Mouse (Mus musculus) thymus, postnatal 4 days (tissue): ENCODE results near the gene Deup1.
"Not testable (repeated sequence)": the region's sequence is repeated elsewhere in the genome, so short reads cannot be mapped to it uniquely, and the experiment has no call there.

Experiments used
- DNase-seq: peaks from one replicate; pipeline ENCODE4 v3.0.0; 2021

Gene Deup1

GRCm38 (mm10) chr9:15587157-15587854, 40.4 kb downstream of the Deup1 start:
- peak; percentile 46 for DNase-seq

- no peak for DNase-seq
Measured at GRCm38 (mm10) chr9:15585956-15586355, 41.8 kb downstream of the Deup1 start.

- DNase-seq, result peak; percentile 15
Measured at GRCm38 (mm10) chr9:15584209-15584608, 43.5 kb downstream of the Deup1 start.

DNA sequence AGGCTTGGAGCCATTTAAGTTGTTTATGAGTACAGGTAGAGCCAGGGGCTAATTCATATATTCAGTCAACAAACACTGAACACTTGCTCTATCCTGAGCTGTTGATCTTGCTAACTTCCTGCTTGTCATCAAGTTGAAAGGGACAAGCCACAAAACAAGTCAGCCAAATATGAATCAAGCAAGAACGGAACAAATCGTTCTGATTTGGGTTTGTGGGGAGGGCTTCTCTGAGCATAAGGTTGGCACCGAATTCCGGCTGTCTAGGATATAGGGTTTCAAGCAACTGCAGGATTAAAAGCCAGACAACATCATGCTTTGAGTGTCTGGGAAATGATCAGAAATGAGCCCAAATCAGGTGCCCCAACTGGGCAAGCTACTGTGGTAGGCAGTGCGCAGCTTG, 45.7 kb downstream of the Deup1 start:
- DNase-seq, result no peak

DNA sequence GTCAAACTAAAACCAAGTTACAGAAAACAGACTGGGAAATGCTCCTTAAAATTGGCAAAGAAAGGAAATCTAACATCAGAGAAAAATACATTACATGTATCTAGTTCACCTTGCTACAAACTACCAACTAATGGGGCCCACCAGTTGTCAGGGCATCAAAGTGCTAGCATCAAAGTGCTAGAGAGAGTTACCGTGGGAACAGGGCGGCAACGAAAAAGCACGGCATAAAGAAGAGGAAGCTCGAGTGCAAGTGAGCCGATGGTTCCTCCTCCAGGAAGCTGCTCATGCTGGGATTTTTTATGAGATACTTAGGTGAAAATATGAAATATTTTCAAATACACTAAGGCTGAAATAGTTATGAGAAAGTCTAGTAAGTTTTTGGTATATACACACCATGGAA, 47.6 kb downstream of the Deup1 start:
- DNase-seq, result peak; percentile 45

DNA sequence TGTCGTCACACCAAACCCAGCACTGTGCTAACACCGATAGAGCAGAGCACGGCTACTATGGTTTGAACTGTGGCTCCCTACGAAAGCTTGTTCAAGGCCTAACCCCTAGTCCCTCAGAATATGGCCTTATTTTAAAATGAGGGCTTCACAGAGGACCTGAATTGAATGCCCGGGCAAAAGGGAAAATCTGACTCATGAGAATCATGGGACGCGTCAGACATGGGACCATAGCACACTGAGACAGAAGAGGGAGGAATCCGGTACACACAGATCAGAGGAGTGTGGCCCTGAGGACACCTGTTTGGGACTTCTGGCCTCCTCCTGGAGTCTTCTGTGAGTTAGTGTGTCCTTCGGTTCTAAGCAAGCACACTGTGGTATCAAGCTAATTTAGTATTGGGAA, 48.8 kb downstream of the Deup1 start:
- no peak for DNase-seq

DNA sequence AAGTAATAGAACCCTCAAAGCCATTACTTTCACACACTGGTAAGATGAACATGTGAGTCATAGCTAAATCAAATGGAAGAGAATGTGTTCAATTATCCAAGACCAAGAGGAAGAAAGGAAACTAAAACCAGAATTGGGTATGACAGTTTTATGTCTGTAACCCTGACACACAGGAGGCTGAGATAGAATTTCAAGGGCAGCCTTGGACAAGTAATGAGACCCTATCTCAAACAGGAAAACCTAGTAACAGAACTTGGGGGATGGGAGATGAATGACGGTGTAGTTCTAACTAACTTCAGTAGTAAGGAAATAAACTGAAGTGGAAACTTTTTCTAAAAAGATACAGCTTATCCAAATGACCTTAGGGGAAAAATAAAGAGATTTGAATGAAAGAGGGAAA, 49.3 kb downstream of the Deup1 start:
- DNase-seq, result no peak

DNA sequence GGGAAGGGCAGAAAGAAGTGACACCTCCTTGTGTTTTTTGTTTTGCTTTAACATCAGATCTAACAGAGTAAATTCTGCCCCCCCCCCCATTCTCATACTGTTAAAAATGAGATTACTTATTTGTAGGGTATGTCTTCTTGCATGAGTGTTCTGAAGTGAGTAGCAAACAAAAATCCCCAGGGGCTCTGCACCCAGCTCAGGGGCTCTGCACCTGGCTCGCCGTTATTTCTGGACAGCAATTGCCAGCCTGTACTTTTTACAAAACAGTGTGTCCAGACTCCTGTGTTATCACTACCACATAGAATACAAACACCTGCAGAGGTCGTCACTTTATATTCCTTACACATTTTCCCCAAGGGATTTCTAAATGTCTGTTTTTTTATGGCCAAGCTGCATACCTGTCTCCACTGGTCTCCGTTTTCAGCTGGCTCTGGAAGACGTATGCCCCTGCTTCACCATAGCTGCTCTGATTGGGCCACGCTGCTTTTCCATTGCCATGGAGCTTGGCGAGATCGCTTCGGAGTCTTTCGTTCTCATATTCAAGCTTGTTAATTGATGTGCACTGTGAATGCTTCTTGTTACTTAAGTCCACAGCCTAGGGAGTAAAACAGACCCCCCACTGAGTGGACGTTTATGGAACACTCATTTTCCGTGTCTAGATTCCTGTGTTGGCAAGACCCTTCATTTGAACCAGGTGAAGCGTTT, 52.8 kb downstream of the Deup1 start:
- no peak for DNase-seq

DNA sequence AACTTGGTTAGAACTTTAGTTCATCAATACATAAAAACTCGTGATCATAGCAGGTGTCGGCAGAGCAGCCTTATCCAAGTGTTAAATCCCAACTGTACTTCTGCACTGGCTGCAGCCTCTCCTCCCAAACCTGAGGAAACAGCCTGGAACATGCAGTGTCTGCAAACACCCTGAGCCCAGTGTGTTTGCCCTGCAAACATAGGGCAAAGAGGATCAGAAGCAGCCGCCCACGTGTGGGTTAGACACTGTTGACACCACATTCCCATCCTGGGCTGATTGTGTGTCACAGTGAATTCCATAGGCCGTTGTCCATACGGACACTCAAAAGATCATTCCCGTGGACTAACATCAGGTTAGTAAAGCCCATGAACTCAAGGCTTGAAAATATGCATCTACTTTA, 65.4 kb downstream of the Deup1 start:
- no peak for DNase-seq

- DNase-seq, result no peak
Measured at GRCm38 (mm10) chr9:15560451-15560850, 67.3 kb downstream of the Deup1 start.

DNA sequence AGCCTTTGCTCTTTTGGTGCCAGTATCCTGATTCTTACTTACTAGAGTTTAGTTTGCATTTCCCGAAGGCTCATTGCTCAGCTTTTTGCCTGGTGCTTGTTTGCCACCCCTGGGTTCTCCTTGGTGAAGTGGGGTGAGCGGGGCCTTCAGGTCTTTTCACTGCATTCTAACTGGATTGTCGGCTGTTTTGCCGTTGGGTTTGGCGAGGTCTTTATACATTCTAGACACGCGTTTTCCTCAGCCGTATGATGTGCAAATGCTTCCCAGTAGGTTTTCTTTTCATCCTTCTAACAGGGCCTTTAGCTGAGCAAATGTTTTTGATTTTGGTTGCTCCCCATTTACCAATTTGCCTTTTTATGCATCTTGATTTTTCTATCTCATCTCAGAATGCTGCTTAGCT, 74.4 kb downstream of the Deup1 start:
- DNase-seq, result no peak

GRCm38 (mm10) chr9:15551933-15552851, 75.5 kb downstream of the Deup1 start:
- DNase-seq, result no peak

DNA sequence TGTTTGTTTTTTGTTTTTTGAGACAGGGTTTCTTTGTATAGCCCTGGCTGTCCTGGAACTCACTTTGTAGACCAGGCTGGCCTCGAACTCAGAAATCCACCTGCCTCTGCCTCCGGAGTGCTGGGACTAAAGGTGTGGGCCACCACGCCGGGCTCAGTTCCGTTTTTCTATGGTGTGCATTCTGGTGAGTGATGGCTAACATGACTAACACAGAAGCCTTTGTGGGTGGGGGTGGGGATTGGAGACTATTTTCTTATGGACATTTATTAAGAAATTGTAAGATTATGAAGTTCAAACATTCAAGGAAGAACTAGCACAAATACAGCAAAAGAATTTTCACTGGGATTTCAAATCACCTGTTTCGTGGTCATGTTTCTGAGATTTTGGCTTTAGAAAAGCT, 76.7 kb downstream of the Deup1 start:
- DNase-seq, result not testable (repeated sequence)

DNA sequence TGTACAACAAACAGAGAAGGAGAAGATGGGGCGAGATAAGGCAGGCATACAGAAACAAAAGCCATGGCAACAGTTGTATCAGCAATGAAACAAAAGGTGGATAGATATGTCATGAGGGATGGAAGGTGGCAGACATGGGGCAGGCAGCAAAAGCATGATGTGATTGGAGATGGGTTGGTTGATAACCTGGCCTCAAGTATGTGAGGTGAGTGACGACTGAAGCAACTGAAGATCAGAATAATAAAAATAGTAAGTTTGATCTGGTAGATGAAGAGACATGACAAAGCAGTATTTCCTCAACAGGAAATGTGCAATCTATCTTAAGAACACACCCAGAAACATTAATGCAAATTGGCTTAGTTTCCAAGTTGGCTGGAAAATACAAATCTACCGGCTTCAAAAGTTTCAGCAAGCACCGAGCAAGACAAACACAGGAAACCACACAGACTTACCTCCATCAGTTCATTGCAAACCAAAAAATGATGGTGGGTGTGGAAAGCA, 77.2 kb downstream of the Deup1 start:
- DNase-seq, result no peak

DNA sequence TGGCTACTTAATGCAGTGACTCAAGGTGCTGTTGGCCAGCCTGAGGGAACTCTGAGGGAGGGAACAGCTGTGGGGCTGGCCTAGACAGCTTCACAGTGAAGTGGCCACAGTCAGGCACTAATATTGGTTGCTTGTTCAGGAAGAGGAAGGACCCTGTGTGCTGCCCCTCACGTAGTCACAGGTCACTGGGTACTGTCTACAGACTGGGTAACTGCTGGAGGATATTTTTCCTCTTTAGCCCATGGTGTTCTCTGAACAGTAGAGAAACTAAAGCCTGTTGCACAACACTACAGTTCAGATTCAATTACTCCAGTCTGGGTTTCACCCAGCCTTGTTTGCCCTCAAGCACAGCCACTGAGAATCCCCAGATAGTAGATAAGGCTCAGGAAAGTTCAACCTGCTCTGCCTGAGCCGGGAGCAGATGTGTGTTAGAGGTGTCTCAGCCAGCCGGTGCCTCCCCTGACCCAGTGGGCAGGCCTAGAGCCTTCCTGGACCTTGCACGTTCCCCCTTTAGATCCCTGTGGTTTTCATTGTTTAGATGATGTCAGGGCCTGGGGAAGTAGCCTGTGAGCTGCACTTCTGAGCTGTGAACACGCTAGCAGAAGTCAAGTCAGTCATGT, 85.9 kb downstream of the Deup1 start:
- no peak for DNase-seq

DNA sequence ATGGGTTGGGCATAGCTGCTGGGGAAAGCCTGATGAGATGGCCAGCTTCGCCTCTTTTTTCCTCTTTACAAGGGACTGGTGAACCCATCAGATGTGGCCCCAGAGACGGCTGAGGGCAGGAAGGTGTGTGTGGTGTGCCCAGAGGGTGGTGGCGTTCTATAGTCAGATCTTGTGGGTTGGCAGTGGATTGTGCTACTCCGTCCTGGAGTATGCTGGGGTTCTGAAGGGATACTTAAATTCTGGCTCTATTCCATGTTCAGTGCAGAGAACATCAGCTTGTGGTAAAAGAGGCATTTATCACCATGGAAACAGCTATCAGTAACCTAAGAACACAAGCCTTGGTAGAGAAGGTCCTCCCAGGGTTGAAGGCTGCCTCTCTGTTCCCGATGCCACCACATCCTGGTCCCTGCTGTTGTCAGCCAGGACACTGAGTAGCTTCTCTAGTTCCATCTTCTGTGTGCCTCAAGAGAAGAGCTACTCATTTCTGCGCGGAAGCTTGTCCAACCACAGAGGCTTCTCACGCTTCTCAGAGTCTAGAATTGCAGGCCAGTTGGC, 88.7 kb downstream of the Deup1 start:
- no peak for DNase-seq

DNA sequence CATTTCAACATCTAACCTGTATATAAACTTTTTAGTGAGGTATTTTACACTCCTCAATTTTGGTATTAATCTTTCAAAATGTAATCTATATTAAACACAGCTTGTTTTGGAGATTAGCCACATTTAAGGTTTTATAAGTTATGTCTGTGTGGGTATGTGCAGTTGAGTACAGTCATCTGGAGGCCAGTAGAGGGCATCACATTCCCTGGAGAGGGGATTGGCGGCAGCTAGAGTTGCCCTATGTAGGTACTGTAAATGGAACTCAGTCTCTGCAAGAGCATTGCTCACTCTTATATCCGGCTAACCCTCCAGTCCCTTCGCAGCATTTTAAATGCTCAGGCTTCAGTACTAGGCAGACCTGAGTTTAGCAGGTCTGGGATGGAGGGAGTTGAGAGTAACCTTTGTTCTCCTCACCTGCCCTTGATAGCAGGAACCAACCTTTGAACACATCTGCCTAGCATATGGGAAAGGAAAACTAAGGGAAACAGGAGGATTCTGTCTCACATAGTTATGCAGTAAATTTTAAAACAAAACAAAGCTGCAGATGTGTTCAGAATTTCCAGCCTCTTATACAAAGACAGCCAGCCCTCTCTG, 90.2 kb downstream of the Deup1 start:
- no peak for DNase-seq

DNA sequence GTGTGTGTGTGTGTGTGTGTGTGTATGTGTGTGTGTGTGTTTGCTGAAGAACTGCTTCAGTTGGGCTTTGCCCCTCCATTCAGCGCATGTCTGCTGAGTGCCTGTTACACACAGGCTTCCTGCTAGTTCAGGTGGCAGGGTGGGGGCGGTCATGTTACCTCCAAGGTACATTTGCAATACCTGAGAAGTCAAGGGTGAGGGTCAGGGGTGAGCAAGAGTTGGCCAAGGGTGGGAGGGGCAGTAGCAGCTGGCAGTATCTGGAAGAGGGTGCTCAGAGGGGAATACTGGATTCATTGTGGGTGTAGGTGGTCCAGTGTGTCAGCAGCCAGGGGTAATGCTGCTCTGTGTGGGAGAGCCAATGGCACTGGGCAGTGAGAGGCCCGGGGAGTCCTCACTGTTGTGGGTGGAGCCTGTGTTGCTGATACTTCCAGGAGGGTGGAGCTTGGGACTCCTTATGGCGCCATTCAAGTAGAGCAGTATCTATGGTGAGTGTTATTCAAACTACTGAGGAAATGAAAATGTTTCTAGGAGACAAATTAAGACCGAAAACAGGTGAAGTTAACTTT, 90.8 kb downstream of the Deup1 start:
- DNase-seq, result no peak

DNA sequence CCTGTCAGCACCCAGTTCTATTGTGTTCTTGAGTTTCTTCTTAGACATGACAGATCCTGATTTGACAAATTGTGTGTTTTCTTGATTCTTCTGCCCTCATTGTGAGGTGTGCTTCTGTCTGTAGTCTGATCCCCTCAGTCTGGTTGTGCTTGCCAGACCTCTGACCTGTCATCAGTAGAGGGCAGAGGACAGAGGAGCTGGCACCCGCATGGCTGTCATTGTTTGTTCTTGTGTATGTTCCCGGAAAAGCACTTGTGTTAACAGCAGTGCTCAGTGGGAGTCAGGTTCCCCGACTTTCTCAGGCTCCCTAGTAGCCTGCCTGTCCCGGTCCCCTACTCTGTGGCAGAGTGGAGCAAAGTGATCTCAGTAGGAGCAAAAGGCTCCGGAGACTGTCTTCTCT, 92.3 kb downstream of the Deup1 start:
- no peak for DNase-seq

DNA sequence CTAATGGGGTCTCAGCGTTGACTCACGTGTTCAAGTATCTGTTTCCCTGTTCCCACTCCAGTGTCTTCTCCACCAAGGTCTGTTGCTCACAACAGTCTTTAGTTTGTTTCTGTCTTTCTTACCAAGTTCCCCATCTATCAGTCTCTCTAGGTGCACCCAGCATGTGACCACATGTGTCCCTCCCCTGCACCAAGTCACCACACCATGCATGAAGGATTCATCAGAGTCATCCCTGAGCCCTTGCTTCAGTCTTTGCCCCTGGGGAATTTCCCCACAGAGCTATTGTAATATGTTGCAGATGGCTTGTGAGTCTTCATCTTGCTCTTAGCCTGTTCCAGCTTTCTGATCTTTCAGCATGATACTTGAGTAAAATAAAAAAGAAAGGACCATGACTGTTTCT, 93.6 kb downstream of the Deup1 start:
- DNase-seq, result no peak

DNA sequence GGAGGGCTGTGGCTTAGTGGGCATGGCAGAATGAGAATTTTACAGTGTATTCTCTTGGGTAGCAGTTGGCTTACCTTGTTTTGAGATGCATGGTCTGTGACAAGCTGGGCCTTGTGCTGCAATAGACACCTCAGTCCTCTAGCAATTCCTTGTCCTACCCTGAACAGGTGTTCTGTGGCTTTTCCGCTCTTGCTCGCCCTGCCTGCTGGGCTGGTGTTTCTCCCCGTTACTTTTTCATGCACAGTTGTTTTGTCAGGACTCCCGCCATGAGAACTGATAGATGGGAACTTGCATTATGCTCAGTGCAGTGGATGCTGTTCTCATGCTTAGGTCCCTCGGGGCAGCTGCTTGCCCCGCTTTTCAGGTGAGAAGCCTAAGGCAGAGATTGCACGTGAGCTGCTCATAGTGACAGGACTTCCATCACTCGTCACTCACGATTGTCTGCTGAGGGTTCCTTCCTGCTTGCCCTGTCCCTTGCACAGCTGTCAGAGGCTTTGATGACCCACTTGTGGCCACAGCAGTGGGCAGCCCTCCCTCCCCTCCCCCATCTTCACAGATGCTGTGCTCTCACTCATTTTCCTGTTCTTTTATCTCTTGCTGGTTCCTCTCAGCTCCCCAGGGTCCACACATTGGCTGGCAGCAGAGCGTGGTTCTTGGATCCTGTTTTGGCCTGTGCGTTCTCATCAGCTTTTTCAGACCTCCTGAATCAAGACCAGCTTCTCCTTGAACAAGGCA, 94.2 kb downstream of the Deup1 start:
- DNase-seq, result peak; percentile 38
